Mouse (Mus musculus): ENCODE measurements at regions not wholly inside any gene's neighbourhood (a gene's known extent, or its start where the extent isn't known, plus 50 kb on each side); places are given as distances from the start of the nearest gene placed in this dataset.

DNA sequence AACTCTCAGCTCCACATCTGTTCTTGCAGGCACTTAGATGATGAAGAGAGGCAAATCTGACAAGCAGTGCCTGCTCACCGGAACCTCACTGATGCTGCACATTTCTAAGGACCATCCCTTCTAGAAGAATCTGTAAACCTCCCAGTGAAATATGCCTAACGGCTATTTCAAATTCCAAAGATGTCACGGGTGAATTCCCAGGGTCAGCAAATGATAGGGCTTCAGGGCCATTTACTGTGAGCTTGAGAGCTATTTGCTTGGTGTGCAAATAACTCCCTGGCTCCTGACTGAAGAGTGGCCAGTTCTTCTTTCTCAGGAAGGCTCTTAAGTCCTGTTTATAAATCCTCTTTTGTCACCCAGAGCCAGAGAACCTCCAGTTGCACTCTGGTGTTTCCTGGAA, 135.3 kb downstream of the Tmx1 start:
- DNase-seq (ENCODE audit: low read depth, low spot score) = no peak

GRCm38 (mm10) chr12:70589315-70589742, 136.4 kb downstream of the Tmx1 start:
- DNase-seq (ENCODE audit: low read depth, low spot score) = no peak

GRCm38 (mm10) chr12:70590456-70591050, 137.7 kb downstream of the Tmx1 start:
- DNase-seq (ENCODE audit: low read depth, low spot score) = no peak

GRCm38 (mm10) chr12:70592821-70593220, 139.9 kb downstream of the Tmx1 start:
- no peak for DNase-seq (ENCODE audit: low read depth, low spot score)

GRCm38 (mm10) chr12:70598211-70598701, 145.4 kb downstream of the Tmx1 start:
- no peak for DNase-seq (ENCODE audit: low read depth, low spot score)

- DNase-seq (ENCODE audit: low read depth, low spot score) = no peak
Observed at GRCm38 (mm10) chr12:70599731-70600130, 146.8 kb downstream of the Tmx1 start.

GRCm38 (mm10) chr12:70603869-70604268, 151.0 kb downstream of the Tmx1 start:
- no peak for DNase-seq (ENCODE audit: low read depth, low spot score)

GRCm38 (mm10) chr12:70608672-70609071, 155.8 kb downstream of the Tmx1 start:
- no peak for DNase-seq (ENCODE audit: low read depth, low spot score)

DNA sequence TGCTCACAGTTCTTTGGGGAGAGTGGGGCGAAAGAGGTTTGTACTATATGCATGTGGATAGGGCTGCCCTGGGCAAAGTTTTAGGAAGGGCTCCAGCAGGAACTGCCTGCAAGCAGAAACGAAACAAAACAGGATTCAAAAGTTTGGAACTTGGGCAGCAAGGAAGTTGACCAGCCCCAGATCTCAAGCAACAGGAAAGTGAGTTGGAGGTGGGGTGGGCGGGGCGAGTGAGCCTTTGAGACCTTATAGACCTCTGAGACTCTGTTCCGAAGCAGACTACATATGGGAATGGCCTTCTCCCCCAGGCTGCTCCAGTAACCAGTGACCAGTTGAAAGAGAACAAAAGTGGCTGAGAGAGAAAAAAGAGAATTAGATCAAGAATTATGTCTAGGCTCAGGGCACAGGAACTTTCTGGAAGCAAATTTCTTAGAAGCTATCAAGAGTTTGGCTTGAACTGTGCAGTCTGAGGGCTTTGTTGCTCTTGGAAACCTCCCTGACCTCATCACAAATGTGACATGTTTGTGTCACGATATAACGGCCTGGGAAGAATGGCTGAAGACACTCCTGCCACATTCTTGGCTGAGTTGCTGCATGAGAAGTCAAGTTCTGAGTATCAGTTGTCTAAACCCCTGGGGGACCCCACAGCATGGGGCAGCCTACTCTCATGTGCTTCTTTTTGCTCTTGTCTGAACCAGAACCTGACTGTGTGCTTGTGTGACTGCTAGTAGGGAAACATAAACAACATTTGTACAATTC, 156.4 kb downstream of the Tmx1 start:
- DNase-seq (ENCODE audit: low read depth, low spot score) = no peak

GRCm38 (mm10) chr12:70611891-70612290, 159.0 kb downstream of the Tmx1 start:
- DNase-seq (ENCODE audit: low read depth, low spot score) = no peak

DNA sequence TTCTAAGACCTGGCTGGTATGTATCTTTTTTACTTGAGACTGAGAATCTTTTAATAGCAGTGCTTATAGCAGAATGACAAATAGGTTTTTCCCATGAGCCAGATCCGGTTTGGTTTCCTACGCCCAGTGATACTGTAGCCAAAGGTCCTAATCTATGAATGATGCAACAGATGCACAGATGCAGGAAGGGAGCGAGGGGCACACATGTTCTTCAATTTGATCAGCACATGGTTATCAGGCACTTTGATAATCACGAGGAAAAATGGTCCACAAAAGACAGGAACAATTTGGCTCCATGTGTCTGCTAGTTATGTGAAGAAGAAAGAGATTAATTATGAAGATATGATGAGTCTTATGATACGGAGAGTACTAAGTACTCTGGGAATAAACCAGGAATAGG, 160.3 kb downstream of the Tmx1 start:
- DNase-seq (ENCODE audit: low read depth, low spot score) = no peak

GRCm38 (mm10) chr12:70614101-70614500, 161.2 kb downstream of the Tmx1 start:
- DNase-seq (ENCODE audit: low read depth, low spot score) = no peak

GRCm38 (mm10) chr12:70614686-70615085, 161.8 kb downstream of the Tmx1 start:
- DNase-seq (ENCODE audit: low read depth, low spot score) = no peak

GRCm38 (mm10) chr12:70615123-70615522, 162.2 kb downstream of the Tmx1 start:
- no peak for DNase-seq (ENCODE audit: low read depth, low spot score)

DNA sequence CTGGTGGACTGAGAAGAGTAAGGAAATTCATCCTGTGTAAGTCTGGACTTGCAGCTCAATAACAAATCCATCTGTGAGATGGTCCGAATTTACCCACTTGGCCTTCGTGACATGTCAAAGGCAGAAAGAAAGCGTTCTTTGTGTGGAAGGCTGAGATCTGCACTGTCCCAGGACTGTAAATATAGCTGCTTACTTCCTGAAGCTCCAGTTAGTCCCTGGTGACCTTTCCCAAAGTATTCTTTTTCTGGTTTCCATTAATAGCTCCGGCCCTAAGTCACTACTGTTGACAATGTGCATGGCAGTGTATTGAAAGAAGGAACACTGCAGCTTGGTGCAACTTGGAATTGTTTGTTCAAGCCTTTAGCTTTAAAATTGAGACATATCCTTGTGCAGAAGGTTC, 163.2 kb downstream of the Tmx1 start:
- DNase-seq (ENCODE audit: low read depth, low spot score) = no peak

DNA sequence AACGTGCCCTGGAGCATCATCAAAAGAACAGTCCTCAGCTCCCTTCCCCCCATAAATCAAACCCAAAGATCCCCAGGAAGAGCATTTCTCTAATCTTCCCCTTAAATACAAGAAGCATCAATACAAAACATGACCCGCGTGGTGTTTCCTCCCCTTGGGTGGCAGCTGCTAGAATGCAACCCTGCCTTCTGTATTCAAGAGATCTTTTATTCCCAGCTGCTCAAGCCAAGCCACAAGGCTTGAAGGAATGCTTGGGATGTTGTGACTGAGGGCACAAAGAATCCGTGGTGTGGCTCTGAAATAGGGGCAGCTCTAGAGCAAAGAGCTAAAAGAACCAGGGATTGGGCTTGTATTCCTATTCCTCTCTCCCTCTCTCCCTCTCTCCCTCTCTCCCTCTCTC, 163.6 kb downstream of the Tmx1 start:
- no peak for DNase-seq (ENCODE audit: low read depth, low spot score)

GRCm38 (mm10) chr12:70617024-70617423, 164.1 kb downstream of the Tmx1 start:
- DNase-seq (ENCODE audit: low read depth, low spot score) = no peak

- DNase-seq (ENCODE audit: low read depth, low spot score) = no peak
Observed at GRCm38 (mm10) chr12:70617979-70618378, 165.1 kb downstream of the Tmx1 start.

- no peak for DNase-seq (ENCODE audit: low read depth, low spot score)
Observed at GRCm38 (mm10) chr12:70619436-70619835, 166.5 kb downstream of the Tmx1 start.

DNA sequence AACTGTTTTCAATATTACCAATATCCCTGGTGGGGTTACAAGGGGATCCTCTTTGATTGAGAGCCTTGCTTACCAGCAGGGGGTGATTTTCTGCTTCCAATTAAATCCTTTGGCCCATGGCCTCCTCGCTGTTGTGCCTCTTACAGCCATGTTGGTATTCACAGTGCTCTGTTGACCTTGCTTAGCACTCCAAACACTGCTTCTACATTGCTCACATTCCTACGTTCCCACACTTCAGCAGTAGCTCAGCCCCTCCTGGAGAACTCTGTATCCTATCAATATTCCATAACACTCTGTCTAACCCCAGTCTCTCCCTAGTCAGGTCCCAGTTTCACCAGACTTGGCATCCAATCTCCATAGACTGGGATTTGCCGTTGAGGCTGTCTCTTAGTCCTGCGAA, 169.1 kb downstream of the Tmx1 start:
- no peak for DNase-seq (ENCODE audit: low read depth, low spot score)

- DNase-seq (ENCODE audit: low read depth, low spot score) = no peak
Observed at GRCm38 (mm10) chr12:70624298-70624980, 171.5 kb downstream of the Tmx1 start.

GRCm38 (mm10) chr12:70627638-70628037, 174.7 kb downstream of the Tmx1 start:
- DNase-seq (ENCODE audit: low read depth, low spot score) = no peak
